Mouse (Mus musculus): Measurements from ENCODE around the gene Fbxl18. TPM values are rescaled to one million over a fixed set of nuclear protein-coding genes. Genes with fewer than 3 reads are reported as not detected.

The Fbxl18 gene
- polyA plus RNA-seq, 1 experiment from 2014 or later = 26.1 TPM

DNA sequence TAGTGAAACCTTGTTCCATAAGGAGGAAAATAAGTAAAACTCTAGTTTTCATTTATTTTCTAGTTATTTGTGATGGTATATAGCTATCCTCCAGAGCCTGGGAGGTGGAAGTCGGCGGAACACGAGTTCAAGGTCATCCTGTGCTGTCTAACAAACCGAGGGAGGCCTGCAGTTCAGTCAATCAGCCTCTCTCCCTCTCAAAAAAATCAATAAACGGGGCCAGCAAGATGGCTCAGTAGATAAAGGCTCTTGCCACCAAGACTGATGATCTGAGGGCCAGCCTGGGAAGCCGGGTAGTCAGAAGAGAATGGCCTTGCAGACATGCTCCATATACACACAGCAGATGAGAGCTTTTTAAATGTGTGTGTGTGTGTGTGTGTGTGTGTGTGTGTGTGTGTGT lies 71.1 kb downstream of the Fbxl18 start:
- Histone ChIP-seq H3K4me2 (replicated peaks) (peak overlapping the region; percentile 99), H3K27ac (peak overlapping the region; percentile 100), H3K9ac (peak overlapping the region; percentile 100), H3K4me3 (replicated peaks; ENCODE audit: low read length) (peak overlapping the region; percentile 98), H3K4me1 (replicated peaks; ENCODE audit: control insufficient read depth, insufficient read depth, low read length) (peaks cover 31% of the 10 kb centered on the region), H3K27me3 (ENCODE audit: control insufficient read depth, insufficient read depth, low read length) (no peaks in the 10 kb centered on the region), H3K36me3 (replicated peaks; ENCODE audit: control insufficient read depth, insufficient read depth) (no peaks in the 10 kb centered on the region), H3K9me3 (ENCODE audit: control insufficient read depth, low read length) (no peaks in the 10 kb centered on the region)
- ATAC-seq (ENCODE audit: low FRiP score) (no peak), DNase-seq (ENCODE audit: low spot score) (no peak)
- whole genome bisulfite sequencing = 13% methylated on average over 6 of the region's 6 CpGs

DNA sequence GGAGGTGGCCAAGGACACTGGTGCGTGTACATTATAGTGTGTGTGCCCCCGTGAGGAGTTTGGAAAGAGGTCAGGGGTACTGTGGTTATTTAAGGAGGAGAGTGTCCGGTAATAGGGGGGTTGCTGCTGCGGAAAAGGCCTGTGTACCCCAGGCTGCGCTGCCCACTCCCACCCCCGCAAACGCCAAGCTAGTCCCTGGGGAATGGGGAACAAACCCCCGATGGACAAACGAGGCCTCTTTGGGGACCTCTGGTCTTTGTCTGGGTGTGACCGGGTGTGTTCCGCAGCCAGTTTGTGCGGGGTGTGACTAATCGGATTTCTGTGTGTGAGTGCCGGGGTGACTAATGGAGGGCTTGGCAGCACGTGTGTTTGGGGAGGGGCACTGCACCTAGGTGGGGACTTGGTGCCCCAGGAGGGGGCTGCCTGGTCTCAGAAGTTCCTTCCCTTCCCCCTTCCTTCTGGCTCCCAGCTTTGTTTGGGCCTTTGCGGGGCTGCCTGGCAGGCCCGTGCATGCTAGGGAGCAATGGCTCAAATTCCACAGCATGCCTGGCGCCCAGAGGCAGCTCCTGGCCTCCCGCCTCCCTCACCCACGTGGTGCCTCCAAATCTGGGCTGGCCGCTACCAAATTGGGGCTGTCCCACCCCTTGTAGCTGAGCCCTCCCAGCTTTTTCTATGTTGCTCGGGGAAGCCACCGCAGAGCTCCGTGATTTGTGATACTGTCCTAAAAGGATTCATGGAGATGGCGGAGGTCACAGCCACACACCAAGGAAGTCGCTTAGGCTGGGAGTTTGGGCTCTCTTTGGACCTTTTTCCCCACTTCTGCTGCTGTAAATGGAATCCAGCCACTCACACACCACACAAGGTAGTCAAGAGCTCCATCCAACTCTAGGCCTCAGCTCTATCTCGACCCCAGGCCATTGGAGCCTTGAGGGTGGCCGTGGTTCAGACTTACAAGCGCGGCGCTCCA lies 71.8 kb downstream of the Fbxl18 start:
- ATAC-seq (ENCODE audit: low FRiP score) (peak; percentile 26), DNase-seq (ENCODE audit: low spot score) (peak; percentile 66)
- Histone ChIP-seq H3K4me2 (replicated peaks) (peak overlapping the region; percentile 99), H3K9ac (peak overlapping the region; percentile 100), H3K9me3 (ENCODE audit: control insufficient read depth, low read length) (no peaks in the 10 kb centered on the region), H3K27me3 (ENCODE audit: control insufficient read depth, insufficient read depth, low read length) (no peaks in the 10 kb centered on the region), H3K36me3 (replicated peaks; ENCODE audit: control insufficient read depth, insufficient read depth) (no peaks in the 10 kb centered on the region), H3K4me3 (replicated peaks; ENCODE audit: low read length) (peak overlapping the region; percentile 98), H3K4me1 (replicated peaks; ENCODE audit: control insufficient read depth, insufficient read depth, low read length) (peaks cover 31% of the 10 kb centered on the region), H3K27ac (peak overlapping the region; percentile 100)
- WGBS = 6% methylated on average over 31 of the region's 31 CpGs

DNA sequence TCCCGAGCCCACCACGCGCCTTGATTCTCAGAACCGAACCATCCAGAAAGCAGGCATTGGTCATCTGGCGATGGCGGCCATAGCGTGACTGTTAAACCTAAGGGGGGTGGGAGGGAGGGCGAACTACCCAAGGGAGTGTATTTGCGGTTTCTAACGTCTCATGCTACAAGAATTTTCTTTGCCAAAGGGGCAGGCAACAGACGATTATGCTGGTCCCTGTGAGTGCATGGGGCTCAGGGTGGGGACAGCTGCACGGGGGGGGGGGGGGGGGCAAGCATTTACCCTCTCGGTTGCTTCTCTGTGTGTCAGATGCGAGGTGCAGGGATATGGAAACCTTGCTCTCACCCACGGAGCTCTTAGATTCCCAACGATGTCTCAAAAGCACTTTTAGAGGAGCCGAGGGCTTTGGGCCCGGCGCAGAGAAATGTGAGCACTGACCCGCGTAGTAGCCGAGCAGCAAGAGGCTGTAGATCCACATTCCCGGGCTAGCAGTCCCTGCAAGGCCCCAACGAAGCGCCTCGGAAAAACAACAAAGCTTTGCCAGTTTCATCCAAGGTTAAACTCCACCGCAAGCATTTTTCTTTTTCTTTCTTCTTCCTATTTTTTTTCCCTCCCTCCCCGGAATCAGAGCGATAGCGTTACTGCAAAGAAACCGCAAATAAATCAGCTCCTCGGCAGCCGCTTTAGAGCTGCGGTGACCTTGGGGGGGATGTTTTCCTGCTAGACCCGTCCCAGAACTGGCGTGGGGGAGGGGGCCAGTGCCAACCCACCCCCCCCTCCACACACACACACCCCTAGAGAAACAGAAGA lies 72.7 kb downstream of the Fbxl18 start:
- Histone ChIP-seq H3K9ac (peak overlapping the region; percentile 100), H3K9me3 (ENCODE audit: control insufficient read depth, low read length) (no peaks in the 10 kb centered on the region), H3K4me2 (replicated peaks) (peak overlapping the region; percentile 99), H3K27ac (peak overlapping the region; percentile 100), H3K27me3 (ENCODE audit: control insufficient read depth, insufficient read depth, low read length) (no peaks in the 10 kb centered on the region), H3K36me3 (replicated peaks; ENCODE audit: control insufficient read depth, insufficient read depth) (no peaks in the 10 kb centered on the region), H3K4me1 (replicated peaks; ENCODE audit: control insufficient read depth, insufficient read depth, low read length) (peaks cover 31% of the 10 kb centered on the region), H3K4me3 (replicated peaks; ENCODE audit: low read length) (peak overlapping the region; percentile 98)
- ATAC-seq (ENCODE audit: low FRiP score) = no peak
- WGBS = 1% methylated on average over 36 of the region's 36 CpGs
- peak; percentile 60 for DNase-seq (ENCODE audit: low spot score)

DNA sequence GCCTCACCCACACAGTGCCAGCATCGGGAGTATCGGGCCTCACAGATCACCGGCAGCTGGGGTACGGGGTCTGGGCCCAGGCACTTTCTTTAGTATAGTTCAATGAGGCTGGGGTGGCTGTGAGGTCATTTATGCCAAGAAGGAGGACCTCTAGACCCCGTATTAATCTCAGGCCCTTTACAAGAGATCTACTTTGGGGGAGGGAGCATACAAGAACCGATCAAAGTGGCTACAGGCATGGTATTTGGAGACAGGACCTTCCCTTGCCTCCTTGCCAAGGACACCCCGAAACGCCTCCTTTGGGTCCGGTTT lies 73.3 kb downstream of the Fbxl18 start:
- H3K27me3 ChIP-seq (ENCODE audit: control insufficient read depth, insufficient read depth, low read length) = no peaks in the 10 kb centered on the region
- H3K36me3 ChIP-seq (replicated peaks; ENCODE audit: control insufficient read depth, insufficient read depth) = no peaks in the 10 kb centered on the region
- peak overlapping the region; percentile 99 for H3K4me2 ChIP-seq (replicated peaks)
- no peaks in the 10 kb centered on the region for H3K9me3 ChIP-seq (ENCODE audit: control insufficient read depth, low read length)
- 0% methylated on average over 9 of the region's 9 CpGs for WGBS
- H3K27ac ChIP-seq = peak overlapping the region; percentile 100
- H3K4me3 ChIP-seq (replicated peaks; ENCODE audit: low read length) = peak overlapping the region; percentile 98
- H3K4me1 ChIP-seq (replicated peaks; ENCODE audit: control insufficient read depth, insufficient read depth, low read length) = peaks cover 31% of the 10 kb centered on the region
- H3K9ac ChIP-seq = peak overlapping the region; percentile 100
- DNase-seq (ENCODE audit: low spot score) (no peak), ATAC-seq (ENCODE audit: low FRiP score) (no peak)

DNA sequence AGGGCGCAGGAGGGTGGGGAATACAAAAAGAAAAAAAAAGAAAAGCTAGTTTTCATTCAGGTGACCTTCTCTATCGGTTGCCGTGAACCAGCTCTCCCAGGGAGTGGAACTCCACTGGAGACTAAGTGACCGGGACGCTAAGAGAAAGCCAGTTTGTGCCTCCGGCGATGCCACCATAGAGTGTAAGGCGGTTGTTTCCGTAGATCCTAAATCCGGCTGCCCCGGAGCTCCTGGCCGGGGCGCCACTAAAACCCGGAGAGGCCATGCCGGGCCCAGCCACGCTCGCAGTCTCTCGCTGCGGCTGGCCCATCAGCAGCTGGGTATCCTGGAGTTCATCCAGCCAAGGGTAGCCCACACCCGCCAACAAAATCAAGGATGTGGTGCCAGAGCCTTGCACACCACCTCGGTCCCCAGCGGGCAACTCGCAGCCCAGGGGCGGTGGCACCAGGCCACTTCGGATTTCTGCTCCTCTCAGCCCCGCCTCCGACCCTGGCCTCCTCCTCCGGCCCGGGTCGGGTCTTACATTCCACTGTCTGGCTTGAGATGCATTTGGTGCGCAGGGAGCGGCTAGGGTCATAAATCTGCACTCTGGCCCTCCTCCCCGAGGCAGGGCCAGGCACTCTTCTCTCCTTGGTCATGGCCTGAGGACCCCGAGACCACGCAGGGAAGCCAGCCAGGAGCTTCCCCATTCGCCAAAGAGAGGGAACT lies 73.8 kb downstream of the Fbxl18 start:
- Histone ChIP-seq H3K4me1 (replicated peaks; ENCODE audit: control insufficient read depth, insufficient read depth, low read length) (peaks cover 31% of the 10 kb centered on the region), H3K9ac (peak overlapping the region; percentile 100), H3K4me2 (replicated peaks) (peak overlapping the region; percentile 99), H3K9me3 (ENCODE audit: control insufficient read depth, low read length) (no peaks in the 10 kb centered on the region), H3K27me3 (ENCODE audit: control insufficient read depth, insufficient read depth, low read length) (no peaks in the 10 kb centered on the region), H3K36me3 (replicated peaks; ENCODE audit: control insufficient read depth, insufficient read depth) (no peaks in the 10 kb centered on the region), H3K27ac (peak overlapping the region; percentile 100), H3K4me3 (replicated peaks; ENCODE audit: low read length) (peak overlapping the region; percentile 98)
- ATAC-seq (ENCODE audit: low FRiP score) (peak; percentile 9; the same call in 1 of the 2 replicates), DNase-seq (ENCODE audit: low spot score) (peak; percentile 75)
- WGBS = under 1% methylated on average over 36 of the region's 36 CpGs

DNA sequence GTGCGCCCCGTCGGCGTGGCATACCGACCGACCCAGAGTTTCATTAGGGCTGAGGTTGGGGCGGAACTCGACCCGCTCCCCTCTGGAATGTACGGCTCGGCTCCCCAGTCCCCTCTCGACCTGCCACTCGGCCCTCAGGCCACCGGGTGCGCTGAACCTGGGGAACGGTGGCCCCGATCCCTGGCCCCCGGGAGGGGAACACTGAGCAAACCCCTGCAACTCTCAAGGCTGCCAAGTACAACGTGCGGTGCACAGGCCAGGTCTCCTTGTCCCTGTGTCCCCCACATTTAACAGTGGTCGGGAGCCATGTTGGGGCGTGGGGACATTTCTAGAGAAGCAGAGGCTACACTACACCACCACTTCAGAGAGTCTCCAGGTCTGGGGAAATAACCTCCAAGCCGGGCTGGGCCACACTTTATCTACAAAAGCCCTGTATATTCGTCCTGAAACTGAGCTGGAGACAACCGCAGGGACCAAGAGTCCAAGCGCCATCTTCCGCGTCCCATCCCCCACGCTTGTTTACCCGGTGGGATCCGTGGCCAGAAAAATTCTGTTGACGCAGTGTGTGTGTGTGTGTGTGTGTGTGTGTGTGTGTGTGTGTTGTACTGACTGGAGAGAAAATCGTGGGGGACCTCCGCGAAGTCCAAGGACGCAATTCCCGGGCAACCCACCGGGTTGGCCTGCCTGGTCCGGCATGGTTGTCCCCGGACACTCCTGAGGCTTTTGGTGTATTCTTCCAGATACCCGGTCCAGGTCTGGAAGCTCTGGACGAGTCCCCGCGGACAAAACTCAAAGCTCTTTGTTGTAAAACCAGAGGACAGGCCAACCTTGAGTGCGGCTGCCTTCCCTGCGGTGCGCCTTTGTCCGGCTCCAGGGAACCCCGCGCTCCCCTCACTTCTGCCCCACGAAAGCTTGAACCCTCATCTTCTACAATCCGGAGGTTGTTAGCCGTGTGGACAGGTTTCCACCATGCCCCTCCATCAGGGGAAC lies 74.7 kb downstream of the Fbxl18 start:
- ATAC-seq (ENCODE audit: low FRiP score) (no peak), DNase-seq (ENCODE audit: low spot score) (peak; percentile 77)
- Histone ChIP-seq H3K27me3 (ENCODE audit: control insufficient read depth, insufficient read depth, low read length) (no peaks in the 10 kb centered on the region), H3K36me3 (replicated peaks; ENCODE audit: control insufficient read depth, insufficient read depth) (no peaks in the 10 kb centered on the region), H3K27ac (peak overlapping the region; percentile 100), H3K4me2 (replicated peaks) (peak overlapping the region; percentile 99), H3K9me3 (ENCODE audit: control insufficient read depth, low read length) (no peaks in the 10 kb centered on the region), H3K4me1 (replicated peaks; ENCODE audit: control insufficient read depth, insufficient read depth, low read length) (peaks cover 31% of the 10 kb centered on the region), H3K9ac (peak overlapping the region; percentile 100), H3K4me3 (replicated peaks; ENCODE audit: low read length) (peak overlapping the region; percentile 98)
- WGBS = under 1% methylated on average over 53 of the region's 53 CpGs

DNA sequence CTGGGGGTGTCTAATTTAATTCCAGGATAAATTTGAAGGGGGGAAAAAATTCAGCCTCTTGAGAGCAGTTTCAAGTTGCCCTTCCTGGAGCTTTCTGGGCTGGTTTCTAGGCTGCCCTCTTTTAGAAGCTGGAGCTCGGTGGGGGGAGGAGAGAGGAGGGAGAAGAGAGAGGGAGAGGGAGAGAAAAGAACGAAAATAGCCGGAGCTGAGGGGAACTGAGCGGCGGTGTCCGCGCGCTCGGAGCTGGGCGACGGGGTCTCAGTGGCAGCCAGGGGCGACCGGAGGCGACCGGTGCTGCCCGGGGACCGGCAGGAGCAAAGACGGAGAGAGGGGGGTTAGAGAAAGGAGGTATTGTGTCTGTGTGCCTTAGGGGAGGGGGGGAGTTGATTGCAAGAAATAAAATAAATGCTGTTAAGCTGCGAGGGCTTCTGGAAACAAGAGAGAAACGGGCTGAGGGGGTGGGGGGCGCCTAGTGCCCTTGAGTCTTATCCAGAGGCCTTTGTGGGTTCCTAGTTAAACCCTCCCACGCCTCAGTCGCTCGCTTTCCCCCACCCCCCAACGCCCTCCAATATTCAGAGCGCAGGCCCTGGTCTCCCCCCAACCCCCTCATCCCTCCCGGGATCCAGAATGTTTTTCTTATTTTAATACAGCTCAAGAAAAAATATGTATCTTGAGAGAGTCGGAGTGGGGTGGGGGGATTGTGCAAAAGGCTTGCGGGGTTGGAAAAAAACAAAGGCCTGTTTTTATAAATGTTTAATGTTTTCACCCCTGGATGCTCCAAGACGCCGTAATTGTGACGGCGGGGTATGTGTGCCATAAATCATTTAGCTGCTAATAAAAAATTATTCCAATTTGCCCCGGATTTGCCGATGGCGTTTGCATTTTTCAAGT lies 75.6 kb downstream of the Fbxl18 start:
- Histone ChIP-seq H3K9ac (peak overlapping the region; percentile 100), H3K4me3 (replicated peaks; ENCODE audit: low read length) (peak overlapping the region; percentile 98), H3K4me1 (replicated peaks; ENCODE audit: control insufficient read depth, insufficient read depth, low read length) (peaks cover 22% of the 10 kb centered on the region), H3K27ac (peak overlapping the region; percentile 100), H3K4me2 (replicated peaks) (peak overlapping the region; percentile 99), H3K36me3 (replicated peaks; ENCODE audit: control insufficient read depth, insufficient read depth) (no peaks in the 10 kb centered on the region), H3K27me3 (ENCODE audit: control insufficient read depth, insufficient read depth, low read length) (no peaks in the 10 kb centered on the region), H3K9me3 (ENCODE audit: control insufficient read depth, low read length) (no peaks in the 10 kb centered on the region)
- ATAC-seq (ENCODE audit: low FRiP score) (peak; percentile 35), DNase-seq (ENCODE audit: low spot score) (peak; percentile 80)
- WGBS = under 1% methylated on average over 36 of the region's 36 CpGs

Data from hindbrain, embryonic 14.5 days (tissue).